Mouse (Mus musculus) fat pad, adult 2 months (tissue): ENCODE results near the gene Dap.

ENCODE experiments used
- DNase-seq: peaks from one replicate; pipeline ENCODE4 v3.0.0-alpha.2; 2011; ENCODE audit warnings: low read depth, low spot score; ENCODE audit errors: extremely low read depth

Dap gene

GRCm38 (mm10) chr15:31224135-31224761, at the start of gene Dap:
Gene Dap (plus strand): TSS chr15:31224314.
- DNase-seq, result peak; percentile 34

GRCm38 (mm10) chr15:31176566-31176965, 47.5 kb upstream of the Dap start:
- no peak for DNase-seq

GRCm38 (mm10) chr15:31184651-31185443, 39.3 kb upstream of the Dap start:
- DNase-seq, result no peak

GRCm38 (mm10) chr15:31185506-31185905, 38.6 kb upstream of the Dap start:
- no peak for DNase-seq

- no peak for DNase-seq
These were observed 37.7 kb upstream of the Dap start for GRCm38 (mm10) chr15:31186371-31186901.

- no peak for DNase-seq
These were observed 31.6 kb upstream of the Dap start for GRCm38 (mm10) chr15:31192563-31192962.

GRCm38 (mm10) chr15:31195776-31196175, 28.3 kb upstream of the Dap start:
- no peak for DNase-seq

GRCm38 (mm10) chr15:31207346-31208093, 16.6 kb upstream of the Dap start:
- no peak for DNase-seq

- DNase-seq, result no peak
These were observed 12.2 kb upstream of the Dap start for GRCm38 (mm10) chr15:31211910-31212309.

GRCm38 (mm10) chr15:31213619-31214270, 10.4 kb upstream of the Dap start:
- no peak for DNase-seq

- DNase-seq, result no peak
These were observed 1.9 kb upstream of the Dap start for GRCm38 (mm10) chr15:31222216-31222615.

GRCm38 (mm10) chr15:31223596-31224134, 449 bp upstream of the Dap start:
- DNase-seq, result no peak

GRCm38 (mm10) chr15:31224806-31225642, 910 bp downstream of the Dap start:
- DNase-seq, result peak; percentile 54

- peak; percentile 50 for DNase-seq
These were observed 1.7 kb downstream of the Dap start for GRCm38 (mm10) chr15:31225643-31226325.

- DNase-seq, result no peak
These were observed 2.4 kb downstream of the Dap start for GRCm38 (mm10) chr15:31226464-31226863.

GRCm38 (mm10) chr15:31227793-31228192, 3.7 kb downstream of the Dap start:
- no peak for DNase-seq

GRCm38 (mm10) chr15:31233006-31233405, 8.9 kb downstream of the Dap start:
- DNase-seq, result no peak

GRCm38 (mm10) chr15:31235794-31236548, 11.9 kb downstream of the Dap start:
- DNase-seq, result no peak

GRCm38 (mm10) chr15:31236549-31236907, 12.4 kb downstream of the Dap start:
- DNase-seq, result no peak
